Mouse (Mus musculus): Measurements from ENCODE around the gene Lsm5. TPM values are rescaled to one million over a fixed set of nuclear protein-coding genes. Genes with fewer than 3 reads are reported as not detected.

Lsm5 gene
- polyA plus RNA-seq, 1 experiment, result 67.5 TPM

- TF ChIP-seq POLR2A (IDR thresholded peaks at IDR 0.05; ENCODE audit: borderline replicate concordance, extremely low read depth, insufficient read depth, insufficient read length, poor library complexity, severe bottlenecking), result no peak
- no peak for TF ChIP-seq CTCF (IDR thresholded peaks at IDR 0.05; ENCODE audit: borderline replicate concordance, extremely low read depth, insufficient read depth, insufficient read length)
- DNase-seq (ENCODE audit: low read depth), result no peak
These were observed 16.3 kb downstream of the Lsm5 start for GRCm38 (mm10) chr6:56688238-56688637.

- no peak for DNase-seq (ENCODE audit: low read depth)
- no peak for TF ChIP-seq POLR2A (IDR thresholded peaks at IDR 0.05; ENCODE audit: borderline replicate concordance, extremely low read depth, insufficient read depth, insufficient read length, poor library complexity, severe bottlenecking)
- no peak for TF ChIP-seq CTCF (IDR thresholded peaks at IDR 0.05; ENCODE audit: borderline replicate concordance, extremely low read depth, insufficient read depth, insufficient read length)
These were observed 40.1 kb downstream of the Lsm5 start for GRCm38 (mm10) chr6:56664410-56664809.

- no peak for TF ChIP-seq POLR2A (IDR thresholded peaks at IDR 0.05; ENCODE audit: borderline replicate concordance, extremely low read depth, insufficient read depth, insufficient read length, poor library complexity, severe bottlenecking)
- no peak for TF ChIP-seq CTCF (IDR thresholded peaks at IDR 0.05; ENCODE audit: borderline replicate concordance, extremely low read depth, insufficient read depth, insufficient read length)
- DNase-seq (ENCODE audit: low read depth), result no peak
These were observed 49.1 kb downstream of the Lsm5 start for GRCm38 (mm10) chr6:56655393-56655792.

- DNase-seq (ENCODE audit: low read depth), result peak; percentile 55
- no peak for TF ChIP-seq POLR2A (IDR thresholded peaks at IDR 0.05; ENCODE audit: borderline replicate concordance, extremely low read depth, insufficient read depth, insufficient read length, poor library complexity, severe bottlenecking)
- TF ChIP-seq CTCF (IDR thresholded peaks at IDR 0.05; ENCODE audit: borderline replicate concordance, extremely low read depth, insufficient read depth, insufficient read length), result peak; percentile 42; the same call in 1 of the 2 replicates
These were observed 52.4 kb downstream of the Lsm5 start for GRCm38 (mm10) chr6:56652121-56652592.

Other genes starting within 250 kb of the Lsm5 start
- gene Pde1c, start 135.6 kb downstream of the Lsm5 start, polyA plus RNA-seq (2012; rRNA removed), result 9.3 and 10.7 TPM in 2 replicates
- gene Avl9, start 10.2 kb upstream of the Lsm5 start, polyA plus RNA-seq (2012; rRNA removed), result 30.3 and 34.6 TPM in 2 replicates
- gene Kbtbd2, start 93.1 kb upstream of the Lsm5 start, polyA plus RNA-seq (2012; rRNA removed), result 30.6 and 33.3 TPM in 2 replicates
- 25.2 and 37.5 TPM in 2 replicates for gene Fkbp9, start 127.3 kb upstream of the Lsm5 start, polyA plus RNA-seq (2012; rRNA removed)
- gene Nt5c3, start 219.2 kb upstream of the Lsm5 start, polyA plus RNA-seq (2012; rRNA removed), result 49.3 and 57.5 TPM in 2 replicates
- gene Vmn1r4, start 219.3 kb upstream of the Lsm5 start, polyA plus RNA-seq (2012; rRNA removed), result 0.41 and 0.58 TPM in 2 replicates

All from brain, embryonic 14.5 days (tissue).